Mouse (Mus musculus) megakaryocyte, embryonic 14.5 days (primary cell): ENCODE measurements around the gene Cops9.

Experiments
- FLI1 ChIP-seq: IDR thresholded peaks from 2 replicates; pipeline ENCODE4 v1.6.1; 2012; ENCODE audit warnings: low read length, inconsistent platforms, mixed read lengths
- GATA1 ChIP-seq: IDR thresholded peaks from 3 replicates; pipeline ENCODE4 v1.6.1; 2012; ENCODE audit warnings: mixed read lengths, low read length, inconsistent platforms, borderline replicate concordance

GRCm38 (mm10) chr1:92680668-92681603 lies 39.2 kb upstream of the Cops9 start:
- no peak for TF ChIP-seq GATA1
- no peak for TF ChIP-seq FLI1
